Mouse (Mus musculus) activated CD4-positive, CD25-positive, alpha-beta regulatory T cell, adult 9 weeks (primary cell): ENCODE results near the gene Cpt2. TPM values are rescaled to one million over a fixed set of nuclear protein-coding genes. Genes with fewer than 3 reads are reported as not detected.

Experiments used
- polyA plus RNA-seq: library from polyadenylated mRNA; unstranded; fragments of 100-300 nt; shearing (Covaris generic); gene quantifications from one replicate; pipeline ENCODE4 v1.2.1, GENCODE M21; 2017

Gene Cpt2
- polyA plus RNA-seq = 26.1 TPM

DNA sequence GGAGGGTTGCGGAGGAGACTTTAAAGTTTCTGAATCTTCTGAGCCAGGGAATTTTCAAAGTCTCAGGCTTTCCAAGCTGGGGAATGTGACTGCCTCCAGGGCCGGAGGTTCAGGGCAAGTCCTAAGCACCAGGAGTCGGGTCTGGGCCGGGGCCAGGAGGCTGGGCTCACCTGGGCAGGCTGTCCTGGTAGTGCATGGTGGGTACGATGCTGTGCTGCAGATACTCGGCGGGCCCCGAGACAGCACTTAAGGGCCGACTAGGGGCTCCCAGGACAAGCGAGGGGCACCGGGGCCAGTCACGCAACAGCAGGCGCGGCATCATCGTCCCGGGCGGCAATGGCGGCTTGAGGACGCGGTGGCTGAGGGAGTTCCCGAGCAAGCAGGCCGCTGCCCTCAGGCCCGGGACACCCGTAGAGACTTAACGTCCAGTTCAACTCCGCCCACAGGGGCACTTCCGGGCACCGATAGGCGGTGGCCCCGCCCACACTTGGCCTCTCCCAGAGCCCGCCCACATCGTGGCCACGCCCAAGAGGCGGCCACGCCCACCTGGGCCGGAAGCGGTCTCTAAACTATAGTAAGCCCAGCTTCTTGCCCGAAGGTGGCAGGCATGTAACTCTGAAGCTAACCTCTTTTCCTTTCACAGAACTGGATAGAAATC lies at the start of gene Cpt2:
Cpt2 (minus strand) TSS at position 466 of the 658 bp plus-strand sequence.

DNA sequence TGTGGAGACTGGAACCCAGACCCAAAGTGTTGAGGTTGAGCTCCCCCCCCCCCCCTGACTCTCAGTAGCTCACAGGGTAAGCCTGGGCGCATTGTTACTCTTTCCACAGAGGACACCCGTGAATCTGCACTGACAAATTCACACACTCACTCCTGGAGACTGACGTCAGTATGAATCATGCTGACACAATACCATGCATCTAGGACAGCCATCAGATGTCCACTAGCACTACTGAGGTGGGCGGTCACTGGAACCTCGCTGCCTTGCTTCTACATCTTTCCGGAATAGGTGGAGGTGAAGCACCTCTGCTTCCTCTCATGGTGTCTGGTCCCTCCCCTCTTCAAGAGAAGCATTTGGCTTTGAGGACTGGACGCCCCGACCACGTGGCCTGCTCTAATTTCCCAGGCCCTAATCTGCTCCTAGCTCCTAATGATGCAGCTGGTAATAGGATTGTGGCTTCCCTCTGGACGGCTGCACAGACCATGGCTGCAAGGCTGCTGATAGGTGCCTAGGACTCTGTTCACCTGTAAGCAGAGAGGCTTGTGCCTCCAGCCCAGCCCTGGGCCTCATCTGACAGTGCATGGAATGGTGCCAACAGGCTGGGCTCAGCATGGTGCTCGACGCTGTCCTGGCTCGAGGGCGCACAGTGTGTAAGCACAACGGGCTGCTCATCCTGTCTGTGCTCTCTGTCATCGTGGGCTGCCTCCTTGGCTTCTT lies 44.7 kb upstream of the Cpt2 start, which contains the start of gene Slc1a7:
Slc1a7 (plus strand) TSS at position 367 of the 717 bp plus-strand sequence.

DNA sequence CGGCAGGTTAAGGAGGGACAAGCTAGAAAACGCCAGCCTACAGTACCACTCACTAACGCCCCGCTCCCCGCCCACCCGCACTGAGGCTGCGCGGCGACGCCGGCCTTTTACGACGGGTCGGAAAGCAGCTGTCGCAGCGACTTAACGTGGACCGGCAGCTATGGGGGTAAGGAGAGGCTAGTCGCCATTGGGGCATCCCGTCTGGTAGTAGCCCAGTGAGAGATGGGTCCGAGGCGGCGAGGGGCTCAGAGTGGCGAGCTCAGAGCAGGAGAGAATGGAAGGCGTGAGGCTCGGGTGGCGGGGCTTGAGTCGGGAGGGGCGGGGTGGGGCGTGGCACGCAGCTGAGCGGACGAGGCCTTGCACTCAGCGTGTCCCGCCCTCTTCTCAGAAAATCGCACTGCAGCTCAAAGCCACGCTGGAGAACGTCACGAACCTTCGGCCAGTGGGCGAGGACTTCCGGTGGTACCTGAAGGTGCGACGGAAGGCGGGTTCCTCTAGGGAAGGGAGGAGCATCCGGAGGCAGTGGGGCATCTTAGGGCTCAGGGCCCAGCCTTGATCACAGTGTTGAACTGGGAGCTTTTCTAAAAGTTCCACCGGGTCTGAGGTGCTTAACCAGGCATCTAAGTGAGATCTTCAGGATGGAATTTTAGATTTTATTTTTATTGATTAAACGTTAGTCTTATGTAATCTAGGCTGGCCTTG lies 33.5 kb downstream of the Cpt2 start, which contains the start of gene 0610037L13Rik:
0610037L13Rik (plus strand) TSS at position 83 of the 702 bp plus-strand sequence.

DNA sequence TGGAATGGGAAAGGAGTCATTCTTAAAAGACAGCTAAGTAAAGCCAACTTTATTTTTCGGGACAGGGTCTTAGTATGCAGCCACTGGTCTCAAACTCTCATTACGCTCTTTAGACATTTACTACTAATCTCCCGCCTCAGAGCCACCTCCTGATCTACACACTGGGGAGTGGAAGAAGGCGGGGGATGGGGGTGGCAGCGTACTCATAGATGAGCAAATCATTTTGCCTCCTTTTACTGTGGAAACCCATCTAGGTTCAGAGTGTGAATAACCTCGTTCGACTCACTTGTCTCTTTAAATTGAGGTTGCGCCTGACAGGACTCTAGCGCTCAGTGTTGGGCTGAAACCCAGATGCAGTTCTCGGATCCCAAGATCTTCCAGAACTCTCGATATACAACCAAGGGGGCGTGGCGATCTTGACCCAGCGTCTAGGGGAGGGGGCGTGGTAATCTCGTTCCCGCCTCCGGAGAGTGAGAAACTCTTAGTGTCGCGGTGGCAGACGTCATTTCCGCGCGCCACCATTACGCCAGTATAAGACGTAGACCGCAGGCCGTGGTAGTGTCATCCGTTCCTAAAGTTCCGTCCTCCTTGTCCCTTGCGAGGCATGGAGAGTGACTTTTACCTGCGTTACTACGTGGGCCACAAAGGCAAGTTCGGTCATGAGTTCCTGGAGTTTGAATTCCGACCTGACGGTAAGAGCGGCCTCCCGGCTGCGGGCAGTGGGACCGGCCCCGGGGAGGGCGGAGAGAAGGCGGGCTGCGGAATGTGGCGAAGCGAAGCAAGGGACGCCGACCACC lies 44.0 kb downstream of the Cpt2 start, which contains the start of gene Magoh:
Magoh (plus strand) TSS at position 502 of the 797 bp plus-strand sequence.

Other genes starting within 250 kb of the Cpt2 start
- not detected for gene Dmrtb1, start 239.4 kb downstream of the Cpt2 start, polyA plus RNA-seq
- 0.60 TPM for gene Lrp8, start 121.3 kb downstream of the Cpt2 start, polyA plus RNA-seq
- 155 TPM for gene Magoh, start 43.9 kb downstream of the Cpt2 start, polyA plus RNA-seq
- gene 0610037L13Rik, start 33.8 kb downstream of the Cpt2 start, polyA plus RNA-seq = 66.7 TPM
- gene Slc1a7, start 44.7 kb upstream of the Cpt2 start, polyA plus RNA-seq = not detected
- not detected for gene Podn, start 172.8 kb upstream of the Cpt2 start, polyA plus RNA-seq
- 326 TPM for gene Scp2, start 221.4 kb upstream of the Cpt2 start, polyA plus RNA-seq
- gene Echdc2, start 241.8 kb upstream of the Cpt2 start, polyA plus RNA-seq = 4.5 TPM